Mouse (Mus musculus): ENCODE data around the gene Dppa4.

The Dppa4 gene

GRCm38 (mm10) chr16:48323602-48324345 is 40.2 kb downstream of the Dppa4 start:
- no peak for DNase-seq (ENCODE audit: inconsistent ontology term)

DNA sequence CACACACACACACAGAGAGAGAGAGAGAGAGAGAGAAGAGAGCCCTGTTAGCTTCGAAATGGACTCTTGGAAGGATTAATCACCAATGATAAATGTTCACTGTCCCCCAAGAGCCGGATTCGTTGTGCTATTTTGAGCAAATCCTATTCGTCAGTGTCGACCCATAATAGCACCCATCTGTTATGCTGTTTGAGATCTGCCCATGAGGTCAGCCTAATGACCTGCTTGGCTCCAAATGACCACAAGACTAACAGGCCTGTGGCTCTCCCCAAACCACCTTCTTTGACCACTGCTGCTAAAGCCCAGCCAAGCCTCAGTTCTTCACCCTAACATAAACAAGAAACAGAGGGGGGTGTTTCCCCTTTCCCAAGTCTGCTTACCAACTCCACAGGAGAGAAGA is 43.4 kb downstream of the Dppa4 start:
- peak; percentile 1 for DNase-seq (ENCODE audit: inconsistent ontology term)

DNA sequence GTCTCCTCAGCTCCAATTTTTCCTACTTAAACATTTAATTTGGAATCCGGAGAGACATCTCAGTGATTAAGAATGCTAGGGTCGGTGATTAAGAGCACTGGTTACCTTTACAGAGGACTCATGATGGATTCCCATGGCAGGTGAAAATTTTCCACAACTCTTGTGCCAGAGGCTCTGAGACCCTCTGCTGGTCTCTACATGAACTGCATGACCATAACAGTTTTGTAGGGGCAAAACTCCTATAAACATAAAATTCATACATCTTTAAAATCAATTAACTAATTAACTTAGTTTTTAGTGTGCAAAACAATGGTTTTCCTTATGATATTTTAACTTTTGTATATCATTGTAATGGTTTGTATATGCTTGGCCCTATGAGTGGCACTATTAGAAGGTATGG is 44.9 kb downstream of the Dppa4 start:
- DNase-seq (ENCODE audit: inconsistent ontology term) = no peak

- DNase-seq (ENCODE audit: inconsistent ontology term) = no peak
Measured at GRCm38 (mm10) chr16:48331822-48332221, 48.3 kb downstream of the Dppa4 start.

- DNase-seq (ENCODE audit: inconsistent ontology term) = no peak
Measured at GRCm38 (mm10) chr16:48335326-48335725, 51.8 kb downstream of the Dppa4 start.
